Mouse (Mus musculus): ENCODE data around the gene Glrx5. TPM values are rescaled to one million over a fixed set of nuclear protein-coding genes. Genes with fewer than 3 reads are reported as not detected.

Gene Glrx5
- polyA plus RNA-seq (2012; rRNA removed; ENCODE audit: low replicate concordance): 83.5 and 111 TPM in 2 replicates

DNA sequence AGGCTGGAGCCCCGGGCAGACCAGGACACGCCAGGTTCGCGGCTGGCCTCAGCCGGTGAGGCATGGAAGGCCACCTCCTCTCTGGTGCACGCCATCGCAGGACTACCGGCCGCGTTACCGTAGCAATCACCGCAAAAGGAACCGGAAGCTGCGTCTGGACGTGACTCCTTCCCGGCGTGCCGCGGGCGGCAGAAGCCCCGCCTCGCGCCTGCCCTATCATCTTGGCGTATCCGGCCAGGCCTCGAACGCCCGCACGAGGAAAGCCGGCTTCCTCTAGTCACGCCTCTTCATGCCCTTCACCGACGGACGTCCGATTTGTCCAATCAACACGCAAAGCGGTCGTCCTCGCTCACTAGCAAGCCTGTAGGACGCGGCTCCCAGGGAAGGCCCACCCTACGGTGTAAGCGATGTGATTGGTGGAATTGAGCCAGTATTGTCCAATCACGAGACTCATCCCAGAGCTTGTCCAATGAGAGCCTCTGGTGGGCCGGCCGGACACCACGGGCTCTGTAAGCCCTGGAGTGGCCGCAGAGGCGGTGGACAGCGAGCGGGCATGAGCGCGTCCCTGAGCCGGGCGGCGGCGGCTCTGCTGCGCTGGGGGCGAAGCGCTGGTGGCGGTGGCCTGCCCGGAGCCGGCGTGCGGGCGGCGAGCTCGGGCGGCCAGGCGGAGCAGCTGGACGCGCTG lies at the start of gene Glrx5:
Gene Glrx5 (plus strand): TSS at position 542 of the 685 bp plus-strand sequence.

GRCm38 (mm10) chr12:105009370-105010212 lies 22.9 kb upstream of the Glrx5 start, which contains the start of gene Syne3:
Gene Syne3, minus strand, starts transcription at chr12:105009809.

Other genes with a start within 250 kb of the Glrx5 start
- gene Clmn, start 167.6 kb upstream of the Glrx5 start, polyA plus RNA-seq (2012; rRNA removed; ENCODE audit: low replicate concordance): 5.4 and 8.5 TPM in 2 replicates
- gene Syne3, start 22.9 kb upstream of the Glrx5 start, polyA plus RNA-seq (2012; rRNA removed; ENCODE audit: low replicate concordance): 6.1 and 10.3 TPM in 2 replicates
- 0.18 and 0.27 TPM in 2 replicates for gene Tcl1b2, start 113.3 kb downstream of the Glrx5 start, polyA plus RNA-seq (2012; rRNA removed; ENCODE audit: low replicate concordance)
- not detected in 2 replicates for gene Tcl1b1, start 127.0 kb downstream of the Glrx5 start, polyA plus RNA-seq (2012; rRNA removed; ENCODE audit: low replicate concordance)
- gene Tcl1b5, start 143.7 kb downstream of the Glrx5 start, polyA plus RNA-seq (2012; rRNA removed; ENCODE audit: low replicate concordance): not detected in 2 replicates
- not detected in 2 replicates for gene Tcl1b3, start 158.4 kb downstream of the Glrx5 start, polyA plus RNA-seq (2012; rRNA removed; ENCODE audit: low replicate concordance)
- not detected in 2 replicates for gene Tcl1b4, start 169.3 kb downstream of the Glrx5 start, polyA plus RNA-seq (2012; rRNA removed; ENCODE audit: low replicate concordance)
- gene Tcl1, start 190.1 kb downstream of the Glrx5 start, polyA plus RNA-seq (2012; rRNA removed; ENCODE audit: low replicate concordance): not detected in 2 replicates